Mouse (Mus musculus) midbrain, embryonic 16.5 days (tissue): ENCODE measurements around the gene Slc16a10. TPM values are rescaled to one million over a fixed set of nuclear protein-coding genes. Genes with fewer than 3 reads are reported as not detected.

Source experiments
- ATAC-seq: fragments of 200-750 bp; cut with Nextera tagmentation; 2 replicates; pipeline ENCODE4 v1.8.0; 2017; ENCODE audit warnings: moderate TSS enrichment
- H3K27ac ChIP-seq: fragments of 300-500 bp; sonication (generic); 2 replicates; pipeline ENCODE4 v1.5.1; 2014; ENCODE audit warnings: mild to moderate bottlenecking, low read length, mixed read lengths
- H3K27me3 ChIP-seq: fragments of 300-500 bp; sonication (generic); 2 replicates; pipeline ENCODE4 v1.6.1; 2014; ENCODE audit warnings: low read depth, low read length, mixed read lengths; ENCODE audit not compliant: control insufficient read depth, insufficient read depth
- H3K36me3 ChIP-seq: fragments of 300-500 bp; sonication (generic); 2 replicates; pipeline ENCODE4 v1.6.1; 2014; ENCODE audit warnings: mild to moderate bottlenecking, low read length, moderate library complexity, mixed read lengths; ENCODE audit not compliant: control insufficient read depth, insufficient read depth
- H3K4me1 ChIP-seq: fragments of 300-500 bp; sonication (generic); 2 replicates; pipeline ENCODE4 v1.6.1; 2014; ENCODE audit warnings: mild to moderate bottlenecking, low read length, mixed read lengths; ENCODE audit not compliant: control insufficient read depth, insufficient read depth
- H3K4me2 ChIP-seq: fragments of 300-500 bp; sonication (generic); 2 replicates; pipeline ENCODE4 v1.6.1; 2014; ENCODE audit warnings: mild to moderate bottlenecking, low read length, mixed read lengths
- H3K4me3 ChIP-seq: fragments of 300-500 bp; sonication (generic); 2 replicates; pipeline ENCODE4 v1.5.1; 2014; ENCODE audit warnings: low read depth, mild to moderate bottlenecking, low read length, moderate library complexity, mixed read lengths
- H3K9ac ChIP-seq: fragments of 300-500 bp; sonication (generic); 2 replicates; pipeline ENCODE4 v1.6.1; 2014; ENCODE audit warnings: low read depth, low read length, mixed read lengths
- H3K9me3 ChIP-seq: fragments of 300-500 bp; sonication (generic); replicated peaks from 2 replicates; pipeline ENCODE4 v1.6.1; 2014; ENCODE audit warnings: mild to moderate bottlenecking, low read length, mixed read lengths; ENCODE audit not compliant: control insufficient read depth, poor library complexity, severe bottlenecking
- WGBS: fragments of 180-500 bp; shearing (Covaris S2); extraction: QIAGEN DNeasy Blood & Tissue Kit; methylation state at CpG from one replicate; pipeline ENCODE4 v1.1.7; 2014; 5-methylcytosine and 5-hydroxymethylcytosine counted together
- polyA plus RNA-seq: library from polyadenylated mRNA; unstranded; fragments of >200 nt; fragmentation: Nextera tagmentation; extraction: Ambion mirVana; gene quantifications from 2 replicates; pipeline ENCODE4 v1.2.1, GENCODE M21; 2015

The Slc16a10 gene
- polyA plus RNA-seq, 1 experiment from 2014 or later: 1.9 TPM

GRCm38 (mm10) chr10:40070684-40071083 is 71.4 kb downstream of the Slc16a10 start:
- Histone ChIP-seq H3K4me2 (no peak overlapping the region), H3K36me3 (no peaks in the 10 kb centered on the region), H3K9ac (no peak overlapping the region), H3K9me3 (no peaks in the 10 kb centered on the region), H3K4me1 (no peaks in the 10 kb centered on the region), H3K4me3 (no peak overlapping the region), H3K27ac (no peak overlapping the region), H3K27me3 (no peaks in the 10 kb centered on the region)
- 66% methylated on average over 9 of the region's 9 CpGs for WGBS
- ATAC-seq: no peak

- H3K27me3 ChIP-seq: no peaks in the 10 kb centered on the region
- 72% methylated on average over 4 of the region's 4 CpGs for WGBS
- no peak overlapping the region for H3K27ac ChIP-seq
- no peaks in the 10 kb centered on the region for H3K9me3 ChIP-seq
- no peak overlapping the region for H3K4me2 ChIP-seq
- no peak overlapping the region for H3K4me3 ChIP-seq
- H3K9ac ChIP-seq: no peak overlapping the region
- ATAC-seq: no peak
- no peaks in the 10 kb centered on the region for H3K36me3 ChIP-seq
- H3K4me1 ChIP-seq: no peaks in the 10 kb centered on the region
Measured at GRCm38 (mm10) chr10:40069270-40069669, 72.8 kb downstream of the Slc16a10 start.

DNA sequence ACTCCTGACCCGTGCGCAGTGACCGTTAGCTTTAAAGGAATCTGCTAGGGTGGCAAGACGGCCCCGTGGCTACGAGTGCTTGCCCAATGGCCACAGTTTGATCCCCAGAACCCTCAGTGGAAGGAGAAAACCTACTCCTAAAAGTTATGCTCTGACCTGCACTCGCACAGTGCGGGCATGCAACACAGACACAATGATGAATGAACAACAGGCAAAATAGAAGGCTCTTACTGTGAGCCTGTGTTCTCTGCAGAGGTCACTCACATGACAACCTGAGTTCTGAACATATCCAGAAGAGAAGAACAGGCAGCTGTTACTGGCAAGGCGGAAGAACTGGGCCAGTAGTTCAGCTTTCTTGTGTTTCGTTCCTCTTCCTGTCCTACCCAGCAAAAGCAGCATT is 73.5 kb downstream of the Slc16a10 start:
- Histone ChIP-seq H3K27ac (no peak overlapping the region), H3K4me2 (no peak overlapping the region), H3K9ac (no peak overlapping the region), H3K9me3 (no peaks in the 10 kb centered on the region), H3K36me3 (no peaks in the 10 kb centered on the region), H3K4me1 (no peaks in the 10 kb centered on the region), H3K27me3 (no peaks in the 10 kb centered on the region), H3K4me3 (no peak overlapping the region)
- ATAC-seq: no peak
- WGBS: 85% methylated on average over 10 of the region's 10 CpGs

- no peak overlapping the region for H3K27ac ChIP-seq
- WGBS: 6% methylated on average over 1 of the region's 1 CpGs
- no peaks in the 10 kb centered on the region for H3K4me1 ChIP-seq
- no peak overlapping the region for H3K4me3 ChIP-seq
- no peaks in the 10 kb centered on the region for H3K27me3 ChIP-seq
- H3K9ac ChIP-seq: no peak overlapping the region
- H3K9me3 ChIP-seq: no peaks in the 10 kb centered on the region
- no peak overlapping the region for H3K4me2 ChIP-seq
- no peaks in the 10 kb centered on the region for H3K36me3 ChIP-seq
- ATAC-seq: no peak
Measured at GRCm38 (mm10) chr10:40067529-40067928, 74.5 kb downstream of the Slc16a10 start.

DNA sequence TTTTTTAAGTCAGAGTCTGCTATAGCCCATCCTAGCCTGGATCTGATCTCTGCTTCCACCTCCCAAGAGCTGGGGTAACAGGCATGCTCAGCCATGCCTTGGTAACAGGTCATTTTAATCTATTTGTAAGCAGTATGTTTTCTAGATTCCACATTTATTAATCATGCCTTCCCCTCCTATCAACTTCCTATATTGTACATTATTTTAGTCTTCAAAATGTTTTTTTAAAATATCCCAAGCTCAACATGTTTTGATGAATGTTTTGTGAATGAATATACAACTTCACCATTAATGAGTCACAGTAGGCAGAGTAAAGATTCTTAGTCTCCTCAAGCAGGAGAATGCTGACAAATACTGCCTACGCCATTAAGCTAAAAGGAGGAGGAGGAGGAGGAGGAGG is 75.0 kb downstream of the Slc16a10 start:
- H3K4me1 ChIP-seq: no peaks in the 10 kb centered on the region
- no peaks in the 10 kb centered on the region for H3K36me3 ChIP-seq
- no peak for ATAC-seq
- H3K4me2 ChIP-seq: no peak overlapping the region
- WGBS: 43% methylated on average over 1 of the region's 1 CpGs
- no peak overlapping the region for H3K4me3 ChIP-seq
- H3K27ac ChIP-seq: no peak overlapping the region
- H3K9ac ChIP-seq: no peak overlapping the region
- no peaks in the 10 kb centered on the region for H3K27me3 ChIP-seq
- no peaks in the 10 kb centered on the region for H3K9me3 ChIP-seq

- no peaks in the 10 kb centered on the region for H3K4me1 ChIP-seq
- H3K9ac ChIP-seq: no peak overlapping the region
- H3K27me3 ChIP-seq: no peaks in the 10 kb centered on the region
- no peak for ATAC-seq
- 13% methylated on average over 3 of the region's 3 CpGs for WGBS
- no peak overlapping the region for H3K27ac ChIP-seq
- no peak overlapping the region for H3K4me3 ChIP-seq
- H3K4me2 ChIP-seq: no peak overlapping the region
- H3K9me3 ChIP-seq: no peaks in the 10 kb centered on the region
- no peaks in the 10 kb centered on the region for H3K36me3 ChIP-seq
Measured at GRCm38 (mm10) chr10:40065357-40065756, 76.7 kb downstream of the Slc16a10 start.

GRCm38 (mm10) chr10:40063291-40063890 is 78.7 kb downstream of the Slc16a10 start:
- Histone ChIP-seq H3K36me3 (no peaks in the 10 kb centered on the region), H3K27me3 (no peaks in the 10 kb centered on the region), H3K9ac (no peak overlapping the region), H3K27ac (no peak overlapping the region), H3K4me3 (no peak overlapping the region), H3K4me1 (no peaks in the 10 kb centered on the region), H3K9me3 (no peaks in the 10 kb centered on the region), H3K4me2 (no peak overlapping the region)
- 35% methylated on average over 5 of the region's 5 CpGs for WGBS
- no peak for ATAC-seq

DNA sequence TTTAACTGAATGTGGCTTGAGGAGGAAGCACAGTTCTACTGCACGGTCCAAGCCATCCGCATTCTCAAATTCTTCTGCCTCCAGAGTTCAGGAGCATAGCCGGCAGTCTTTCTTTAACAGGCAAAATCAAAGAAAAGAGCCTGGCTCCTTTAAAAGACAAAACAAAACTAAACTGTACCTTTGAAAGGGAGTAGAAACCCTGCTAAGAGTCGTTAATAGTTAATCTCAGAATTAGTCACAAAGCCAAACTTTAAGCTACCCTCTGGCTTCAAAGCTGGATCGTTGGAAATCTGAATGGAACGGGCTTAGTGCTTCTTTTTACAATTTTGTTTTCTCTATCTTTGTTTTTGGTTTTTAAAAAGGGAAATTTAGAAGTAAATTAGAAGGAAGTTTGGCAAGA is 79.2 kb downstream of the Slc16a10 start:
- Histone ChIP-seq H3K36me3 (no peaks in the 10 kb centered on the region), H3K9me3 (no peaks in the 10 kb centered on the region), H3K9ac (no peak overlapping the region), H3K4me2 (no peak overlapping the region), H3K4me1 (no peaks in the 10 kb centered on the region), H3K27me3 (no peaks in the 10 kb centered on the region), H3K4me3 (no peak overlapping the region), H3K27ac (no peak overlapping the region)
- 29% methylated on average over 6 of the region's 6 CpGs for WGBS
- ATAC-seq: no peak

DNA sequence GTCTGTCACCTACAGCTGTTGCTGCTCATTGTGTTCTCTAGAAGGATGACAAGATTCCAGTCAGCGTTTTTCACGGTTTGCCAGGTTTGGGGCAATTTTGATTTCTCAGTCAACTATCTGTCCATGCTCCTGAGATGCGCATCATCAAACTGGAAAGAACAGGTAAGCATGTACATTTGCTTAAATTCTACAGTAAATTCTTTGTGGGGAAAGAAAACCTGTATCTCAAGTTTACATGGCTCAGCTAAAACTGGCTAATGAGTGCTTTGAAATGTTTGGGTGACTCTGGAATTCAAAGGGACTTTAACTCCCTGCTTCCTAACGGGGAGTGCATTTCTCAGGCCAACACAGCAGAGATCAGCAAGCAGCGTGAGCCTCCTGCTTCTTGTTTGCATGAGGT is 80.1 kb downstream of the Slc16a10 start:
- Histone ChIP-seq H3K4me2 (no peak overlapping the region), H3K36me3 (no peaks in the 10 kb centered on the region), H3K27ac (no peak overlapping the region), H3K4me1 (no peaks in the 10 kb centered on the region), H3K4me3 (no peak overlapping the region), H3K27me3 (no peaks in the 10 kb centered on the region), H3K9ac (no peak overlapping the region), H3K9me3 (no peaks in the 10 kb centered on the region)
- ATAC-seq: no peak
- WGBS: 87% methylated on average over 5 of the region's 5 CpGs
